Mouse (Mus musculus) MN1 (cell line): ENCODE data around the gene Ifih1.

ENCODE experiments used
- DNase-seq: peaks from one replicate; pipeline ENCODE4 v3.0.0-alpha.2; 2016; ENCODE audit warnings: low spot score

Ifih1 gene

GRCm38 (mm10) chr2:62646014-62646645 is at the start of gene Ifih1:
TSS of gene Ifih1 (minus strand) at chr2:62646255.
- DNase-seq = no peak

GRCm38 (mm10) chr2:62685934-62686333 is 39.9 kb upstream of the Ifih1 start:
- DNase-seq = no peak

- DNase-seq = no peak
Observed at GRCm38 (mm10) chr2:62684989-62685595, 39.0 kb upstream of the Ifih1 start.

- DNase-seq = no peak
Observed at GRCm38 (mm10) chr2:62681667-62682066, 35.6 kb upstream of the Ifih1 start.

GRCm38 (mm10) chr2:62672788-62673187 is 26.7 kb upstream of the Ifih1 start:
- DNase-seq = no peak

GRCm38 (mm10) chr2:62670767-62671166 is 24.7 kb upstream of the Ifih1 start:
- no peak for DNase-seq

GRCm38 (mm10) chr2:62670301-62670700 is 24.2 kb upstream of the Ifih1 start:
- no peak for DNase-seq

GRCm38 (mm10) chr2:62669848-62670247 is 23.8 kb upstream of the Ifih1 start:
- DNase-seq = no peak

GRCm38 (mm10) chr2:62665536-62665935 is 19.5 kb upstream of the Ifih1 start:
- DNase-seq = no peak

- no peak for DNase-seq
Observed at GRCm38 (mm10) chr2:62664839-62665238, 18.8 kb upstream of the Ifih1 start.

GRCm38 (mm10) chr2:62664135-62664670 is 18.1 kb upstream of the Ifih1 start, which contains the start of gene Gca:
TSS of gene Gca (plus strand) at chr2:62664285.
- no peak for DNase-seq

- DNase-seq = no peak
Observed at GRCm38 (mm10) chr2:62662560-62662959, 16.5 kb upstream of the Ifih1 start.

- DNase-seq = no peak
Observed at GRCm38 (mm10) chr2:62660565-62660964, 14.5 kb upstream of the Ifih1 start.

GRCm38 (mm10) chr2:62656072-62656471 is 10.0 kb upstream of the Ifih1 start:
- DNase-seq = no peak

- DNase-seq = peak; percentile 17
Observed at GRCm38 (mm10) chr2:62654519-62655338, 8.7 kb upstream of the Ifih1 start.

- no peak for DNase-seq
Observed at GRCm38 (mm10) chr2:62652466-62652865, 6.4 kb upstream of the Ifih1 start.

- DNase-seq = no peak
Observed at GRCm38 (mm10) chr2:62651890-62652289, 5.8 kb upstream of the Ifih1 start.

GRCm38 (mm10) chr2:62646671-62647289 is 725 bp upstream of the Ifih1 start:
- no peak for DNase-seq

GRCm38 (mm10) chr2:62645475-62645874 is 580 bp downstream of the Ifih1 start:
- DNase-seq = no peak

- DNase-seq = no peak
Observed at GRCm38 (mm10) chr2:62644891-62645290, 1.2 kb downstream of the Ifih1 start.

GRCm38 (mm10) chr2:62643405-62644305 is 2.4 kb downstream of the Ifih1 start:
- DNase-seq = no peak
